Mouse (Mus musculus): ENCODE measurements around the gene Anapc15-ps.

DNA sequence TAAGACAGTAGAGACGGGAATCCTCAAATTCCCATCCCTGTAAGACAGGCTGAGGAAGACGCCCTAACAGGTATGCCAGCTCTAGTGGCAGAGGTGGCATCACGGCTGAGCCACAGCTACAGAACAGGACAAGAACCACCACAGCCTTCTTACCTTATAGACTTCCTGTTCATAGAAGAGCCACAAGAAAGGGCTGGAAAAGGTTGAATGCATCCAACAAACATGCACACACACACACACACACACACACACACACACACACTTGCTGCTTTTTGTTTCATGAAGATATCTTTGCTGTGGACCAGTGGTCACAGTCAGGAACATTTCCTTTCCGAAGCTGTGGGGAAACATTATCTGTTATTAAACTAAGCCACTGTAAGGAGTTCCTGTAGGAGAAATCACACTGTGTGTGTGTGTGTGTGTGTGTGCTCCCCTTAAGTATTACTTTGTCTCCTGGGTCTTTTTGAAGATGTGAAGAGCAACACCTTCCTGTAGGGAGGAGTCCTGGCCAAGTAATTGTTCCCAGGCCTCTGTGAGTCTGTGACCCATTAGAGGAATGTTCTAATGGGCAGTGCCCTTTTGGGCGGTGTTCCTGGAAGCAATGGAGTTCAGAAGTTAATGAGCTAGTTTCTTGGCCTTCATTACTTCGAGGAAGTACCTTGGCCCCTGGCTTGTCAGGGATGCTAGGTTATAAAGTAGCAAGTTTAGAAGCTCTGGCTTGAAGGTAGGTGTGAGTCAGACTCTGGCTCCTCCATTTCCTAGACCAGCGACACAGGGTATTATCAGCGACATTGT is 25.9 kb upstream of the Anapc15-ps start:
- TF ChIP-seq CTCF (IDR thresholded peaks at IDR 0.05; ENCODE audit: low read depth): no peak
- no peak for TF ChIP-seq EP300 (IDR thresholded peaks at IDR 0.05; ENCODE audit: low read depth)

Data from liver, embryonic 14.5 days (tissue).